Mouse (Mus musculus): Measurements from ENCODE around the gene Cacna1a. TPM values are rescaled to one million over a fixed set of nuclear protein-coding genes. Genes with fewer than 3 reads are reported as not detected.
"Not testable (repeated sequence)": the region's sequence is repeated elsewhere in the genome, so short reads cannot be mapped to it uniquely, and the experiment has no call there.

Gene Cacna1a
- polyA plus RNA-seq, 1 experiment from 2014 or later = 0.15 TPM

- no peak for ATAC-seq (ENCODE audit: insufficient read depth)
- H3K4me1 ChIP-seq (replicated peaks) = peaks cover 15% of the 10 kb centered on the region
Observed at GRCm38 (mm10) chr8:84621102-84621625, 232.9 kb downstream of the Cacna1a start.

DNA sequence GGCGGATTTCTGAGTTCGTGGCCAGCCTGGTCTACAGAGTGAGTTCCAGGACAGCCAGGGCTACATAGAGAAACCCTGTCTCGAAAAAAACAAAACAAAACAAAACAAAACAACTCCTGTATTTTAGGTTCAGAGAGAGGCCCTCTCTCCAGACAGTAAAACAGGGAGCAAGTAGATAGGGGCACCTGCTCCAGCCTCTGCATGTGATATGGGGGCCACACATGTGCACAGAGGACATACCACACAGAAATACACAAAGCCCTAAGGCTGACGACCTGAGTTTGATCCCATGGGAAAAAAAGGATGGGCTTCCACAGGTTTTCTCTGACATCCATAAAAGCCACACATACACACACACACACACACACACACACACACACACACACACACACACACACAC is 235.2 kb downstream of the Cacna1a start:
- WGBS (ENCODE audit: insufficient replicate concordance) = 62% methylated on average over 4 of the region's 4 CpGs
- H3K4me2 ChIP-seq; H3K9ac ChIP-seq; H3K9me3 ChIP-seq (replicated peaks); ATAC-seq (ENCODE audit: insufficient read depth); H3K36me3 ChIP-seq (replicated peaks); H3K4me3 ChIP-seq (replicated peaks); H3K27ac ChIP-seq (replicated peaks): not testable (repeated sequence)
- Histone ChIP-seq H3K27me3 (peaks cover 22% of the 10 kb centered on the region), H3K4me1 (replicated peaks) (peaks cover 15% of the 10 kb centered on the region)

More at GRCm38 (mm10) chr8:84621102-84621625, 232.9 kb downstream of the Cacna1a start:
- Histone ChIP-seq H3K4me3 (replicated peaks) (no peak overlapping the region), H3K9ac (no peak overlapping the region), H3K9me3 (replicated peaks) (no peaks in the 10 kb centered on the region), H3K27me3 (peaks cover 45% of the 10 kb centered on the region), H3K36me3 (replicated peaks) (no peaks in the 10 kb centered on the region), H3K27ac (replicated peaks) (no peak overlapping the region), H3K4me2 (no peak overlapping the region)
- WGBS (ENCODE audit: insufficient replicate concordance) = 57% methylated on average over 8 of the region's 8 CpGs

DNA sequence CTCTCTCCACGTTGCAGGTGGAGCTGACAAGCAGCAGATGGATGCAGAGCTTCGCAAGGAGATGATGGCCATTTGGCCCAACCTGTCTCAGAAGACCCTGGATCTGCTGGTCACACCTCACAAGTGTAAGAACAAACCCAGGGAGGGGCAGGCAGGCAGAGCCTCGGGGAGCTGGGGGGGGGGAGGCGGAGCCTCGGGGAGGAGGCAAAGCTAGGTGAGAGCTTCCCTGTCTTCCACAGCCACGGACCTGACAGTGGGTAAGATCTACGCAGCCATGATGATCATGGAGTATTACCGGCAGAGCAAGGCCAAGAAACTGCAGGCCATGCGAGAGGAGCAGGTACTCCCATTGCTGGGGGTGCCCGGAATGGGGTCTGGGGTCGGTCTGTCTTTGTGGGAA is 241.3 kb downstream of the Cacna1a start:
- Histone ChIP-seq H3K9me3 (replicated peaks) (no peaks in the 10 kb centered on the region), H3K4me3 (replicated peaks) (no peak overlapping the region), H3K4me1 (replicated peaks) (no peaks in the 10 kb centered on the region), H3K4me2 (no peak overlapping the region), H3K36me3 (replicated peaks) (no peaks in the 10 kb centered on the region), H3K27me3 (0 out of 2 replicates have a peak, but pooled peaks cover 9% of the 10 kb centered on the region), H3K27ac (replicated peaks) (no peak overlapping the region), H3K9ac (no peak overlapping the region)
- ATAC-seq (ENCODE audit: insufficient read depth) = no peak
- WGBS (ENCODE audit: insufficient replicate concordance) = 59% methylated on average over 11 of the region's 11 CpGs

DNA sequence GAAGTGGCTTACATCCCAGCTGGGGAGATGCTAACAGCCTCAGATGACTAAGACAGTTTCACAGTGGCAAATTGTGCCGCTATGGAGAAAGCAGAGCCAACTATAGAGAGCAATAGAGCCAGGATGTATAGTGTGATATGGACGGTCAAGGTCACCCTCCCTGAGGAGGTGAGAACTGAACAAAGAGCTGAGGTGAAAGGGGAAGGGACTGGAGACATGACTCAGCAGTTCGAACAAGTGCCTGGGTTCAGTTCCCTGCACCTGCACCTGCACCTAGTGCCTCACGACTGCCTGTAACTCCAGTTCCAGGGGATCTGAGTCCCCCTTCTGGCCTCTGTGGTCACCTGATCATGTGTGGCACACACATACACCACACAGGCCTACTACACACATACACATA is 241.9 kb downstream of the Cacna1a start:
- no peak overlapping the region for H3K27ac ChIP-seq (replicated peaks)
- H3K9me3 ChIP-seq (replicated peaks) = no peaks in the 10 kb centered on the region
- H3K36me3 ChIP-seq (replicated peaks) = no peaks in the 10 kb centered on the region
- no peak overlapping the region for H3K9ac ChIP-seq
- no peaks in the 10 kb centered on the region for H3K4me1 ChIP-seq (replicated peaks)
- 44% methylated on average over 4 of the region's 4 CpGs for WGBS (ENCODE audit: insufficient replicate concordance)
- H3K4me3 ChIP-seq (replicated peaks) = no peak overlapping the region
- H3K4me2 ChIP-seq = no peak overlapping the region
- ATAC-seq (ENCODE audit: insufficient read depth) = no peak
- 0 out of 2 replicates have a peak, but pooled peaks cover 9% of the 10 kb centered on the region for H3K27me3 ChIP-seq

- 65% methylated on average over 4 of the region's 4 CpGs for WGBS (ENCODE audit: insufficient replicate concordance)
- no peak overlapping the region for H3K4me2 ChIP-seq
- peaks cover 21% of the 10 kb centered on the region; the same call in 1 of the 2 replicates for H3K27me3 ChIP-seq
- no peaks in the 10 kb centered on the region for H3K4me1 ChIP-seq (replicated peaks)
- H3K27ac ChIP-seq (replicated peaks) = no peak overlapping the region
- no peak for ATAC-seq (ENCODE audit: insufficient read depth)
- H3K9me3 ChIP-seq (replicated peaks) = no peaks in the 10 kb centered on the region
- H3K9ac ChIP-seq = no peak overlapping the region
- no peak overlapping the region for H3K4me3 ChIP-seq (replicated peaks)
- no peaks in the 10 kb centered on the region for H3K36me3 ChIP-seq (replicated peaks)
Observed at GRCm38 (mm10) chr8:84631813-84632212, 243.6 kb downstream of the Cacna1a start.

- no peak overlapping the region for H3K4me2 ChIP-seq
- 47% methylated on average over 10 of the region's 10 CpGs for WGBS (ENCODE audit: insufficient replicate concordance)
- peaks cover 39% of the 10 kb centered on the region for H3K27me3 ChIP-seq
- no peaks in the 10 kb centered on the region for H3K36me3 ChIP-seq (replicated peaks)
- H3K9me3 ChIP-seq (replicated peaks) = no peaks in the 10 kb centered on the region
- H3K9ac ChIP-seq = no peak overlapping the region
- ATAC-seq (ENCODE audit: insufficient read depth) = no peak
- no peak overlapping the region for H3K27ac ChIP-seq (replicated peaks)
- peaks cover 7% of the 10 kb centered on the region for H3K4me1 ChIP-seq (replicated peaks)
- H3K4me3 ChIP-seq (replicated peaks) = no peak overlapping the region
Observed at GRCm38 (mm10) chr8:84633841-84634584, 245.8 kb downstream of the Cacna1a start.

DNA sequence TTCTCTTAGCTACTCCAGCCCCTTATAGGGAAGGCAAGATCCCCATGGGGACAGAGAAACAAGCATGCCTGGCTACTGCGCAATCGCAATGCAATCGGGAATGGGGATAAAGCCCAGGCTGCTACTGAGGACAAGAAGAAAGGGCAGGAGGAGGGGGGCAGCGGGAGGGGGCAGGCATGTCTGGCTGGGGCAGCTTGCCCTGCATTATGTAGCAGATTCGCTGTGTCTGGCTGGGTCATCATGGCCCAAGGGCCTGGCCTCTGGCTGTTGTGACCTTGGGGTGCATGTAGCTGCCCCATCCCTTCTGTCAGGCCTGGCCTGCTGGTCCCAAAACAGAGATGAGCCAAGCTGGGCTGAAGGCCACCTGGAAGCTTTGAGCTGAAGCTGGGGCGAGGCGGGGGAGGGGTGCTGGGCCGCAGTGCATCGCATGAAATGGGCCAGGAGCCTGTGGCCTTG is 246.6 kb downstream of the Cacna1a start:
- ATAC-seq (ENCODE audit: insufficient read depth) = no peak
- Histone ChIP-seq H3K4me3 (replicated peaks) (no peak overlapping the region), H3K4me2 (no peak overlapping the region), H3K9ac (no peak overlapping the region), H3K9me3 (replicated peaks) (no peaks in the 10 kb centered on the region), H3K36me3 (replicated peaks) (no peaks in the 10 kb centered on the region), H3K4me1 (replicated peaks) (peaks cover 7% of the 10 kb centered on the region), H3K27me3 (peaks cover 39% of the 10 kb centered on the region), H3K27ac (replicated peaks) (no peak overlapping the region)
- 65% methylated on average over 9 of the region's 9 CpGs for WGBS (ENCODE audit: insufficient replicate concordance)

GRCm38 (mm10) chr8:84635397-84636050 is 247.3 kb downstream of the Cacna1a start:
- no peak for ATAC-seq (ENCODE audit: insufficient read depth)
- Histone ChIP-seq H3K4me1 (replicated peaks) (peaks cover 13% of the 10 kb centered on the region), H3K27ac (replicated peaks) (no peak overlapping the region), H3K36me3 (replicated peaks) (no peaks in the 10 kb centered on the region), H3K9me3 (replicated peaks) (no peaks in the 10 kb centered on the region), H3K4me2 (no peak overlapping the region), H3K4me3 (replicated peaks) (no peak overlapping the region), H3K27me3 (peaks cover 39% of the 10 kb centered on the region), H3K9ac (no peak overlapping the region)
- 71% methylated on average over 13 of the region's 14 CpGs for WGBS (ENCODE audit: insufficient replicate concordance)

GRCm38 (mm10) chr8:84636051-84636691 is 247.9 kb downstream of the Cacna1a start:
- no peak overlapping the region for H3K27ac ChIP-seq (replicated peaks)
- H3K4me3 ChIP-seq (replicated peaks) = no peak overlapping the region
- no peak overlapping the region for H3K4me2 ChIP-seq
- WGBS (ENCODE audit: insufficient replicate concordance) = 81% methylated on average over 17 of the region's 17 CpGs
- no peak for ATAC-seq (ENCODE audit: insufficient read depth)
- H3K9ac ChIP-seq = no peak overlapping the region
- H3K36me3 ChIP-seq (replicated peaks) = no peaks in the 10 kb centered on the region
- H3K9me3 ChIP-seq (replicated peaks) = no peaks in the 10 kb centered on the region
- peaks cover 16% of the 10 kb centered on the region for H3K4me1 ChIP-seq (replicated peaks)
- peaks cover 39% of the 10 kb centered on the region for H3K27me3 ChIP-seq

DNA sequence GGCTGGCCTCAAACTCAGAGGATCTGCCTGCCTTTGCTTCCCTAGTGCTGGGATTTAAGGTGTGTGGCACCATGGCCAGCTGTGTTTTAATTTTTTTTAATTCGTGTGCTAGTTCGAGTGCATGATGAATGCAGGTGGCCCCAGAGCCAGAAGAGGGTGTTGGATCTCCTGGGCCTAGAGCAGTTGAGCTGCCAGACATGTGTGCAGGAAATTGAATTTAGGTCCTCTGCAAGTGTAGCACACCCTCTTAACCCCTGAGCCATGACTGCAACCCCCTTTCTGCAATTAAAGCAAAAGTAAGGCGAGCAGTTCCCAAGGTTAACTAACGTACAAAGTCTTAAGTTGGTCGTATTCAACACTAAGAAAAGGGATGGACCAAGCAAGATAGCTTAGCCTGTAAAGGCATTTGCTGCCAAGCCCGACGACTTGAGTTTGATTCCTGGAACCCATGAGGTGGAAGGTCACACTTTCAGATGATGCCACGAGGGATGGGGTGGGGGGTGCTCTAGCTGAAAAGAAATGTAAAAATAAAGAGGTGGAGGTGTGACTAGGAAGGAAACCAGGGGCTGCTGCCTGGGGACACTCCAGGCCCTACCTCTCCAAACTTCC is 249.8 kb downstream of the Cacna1a start:
- Histone ChIP-seq H3K4me2 (peak overlapping the region; percentile 93), H3K9me3 (replicated peaks) (no peaks in the 10 kb centered on the region), H3K36me3 (replicated peaks) (no peaks in the 10 kb centered on the region), H3K4me1 (replicated peaks) (peaks cover 21% of the 10 kb centered on the region), H3K4me3 (replicated peaks) (peak overlapping the region; percentile 72), H3K9ac (peak overlapping the region; percentile 66; the same call in 1 of the 2 replicates), H3K27me3 (peaks cover 35% of the 10 kb centered on the region), H3K27ac (replicated peaks) (no peak overlapping the region)
- no peak for ATAC-seq (ENCODE audit: insufficient read depth)
- WGBS (ENCODE audit: insufficient replicate concordance) = 32% methylated on average over 8 of the region's 8 CpGs

All from liver, embryonic 15.5 days (tissue).